Comparison of ENCODE assay signal across 12 mouse cellular contexts in genomic region chr5:140639871-140640270, GRCm38 (mm10). TPM values are rescaled to one million over a fixed set of nuclear protein-coding genes. Genes with fewer than 3 reads are reported as not detected.
A peak's percentile ranks its signal among the peaks of the same experiment; 100 is the strongest.
DNase-seq lines count a peak whose midpoint lies in the region; ATAC-seq and TF ChIP-seq lines count a peak whose summit lies in the region.
"Had no signal": no experiment of that assay in that cellular context is flagged by ENCODE, and none has a peak within 500 bp of the region (broad histone marks: within the 10 kb centered on the region; RNA-seq: fewer than 3 reads in every experiment).

No protein-coding gene starts in this region.

- no peak overlapping the region for H3K4me3 ChIP-seq in kidney, adult 2 months (ENCODE audit: insufficient read depth, low read depth, low read length)
- H3K4me3 ChIP-seq in heart, postnatal 0 days (ENCODE audit: low read depth, low read length), result no peak overlapping the region
- H3K4me3 ChIP-seq: heart, embryonic 15.5 days; megakaryocyte, embryonic 14.5 days had no signal

- no peaks in the 10 kb centered on the region for H3K36me3 ChIP-seq in kidney, adult 2 months (ENCODE audit: control insufficient read depth, insufficient read depth, low read length)
- H3K36me3 ChIP-seq in heart, postnatal 0 days (replicated peaks; ENCODE audit: control insufficient read depth, insufficient read depth, low read length), result peaks cover 23% of the 10 kb centered on the region

- no peaks in the 10 kb centered on the region for H3K9me3 ChIP-seq in heart, postnatal 0 days (replicated peaks; ENCODE audit: control insufficient read depth, low read length)
- H3K9me3 ChIP-seq: heart, embryonic 15.5 days; megakaryocyte, embryonic 14.5 days had no signal

- 64% methylated on average over 14 of the region's 14 CpGs for WGBS in kidney, adult 2 months
- 56% methylated on average over 14 of the region's 14 CpGs for WGBS in heart, postnatal 0 days

- TF ChIP-seq CTCF in kidney, adult 2 months (conservative IDR thresholded peaks at IDR 0.05; ENCODE audit: insufficient read depth, insufficient read length, low read depth, low read length), result no peak
- no peak for TF ChIP-seq CTCF in heart, postnatal 0 days (IDR thresholded peaks at IDR 0.05; ENCODE audit: low read depth)

- TF ChIP-seq EP300 in heart, postnatal 0 days (IDR thresholded peaks at IDR 0.05; ENCODE audit: low read depth), result no peak

- TF ChIP-seq POLR2A in kidney, adult 2 months (IDR thresholded peaks at IDR 0.05; ENCODE audit: low read depth, low read length), result no peak

- no peak overlapping the region for H3K4me2 ChIP-seq in heart, postnatal 0 days (ENCODE audit: low read depth, low read length)
- H3K4me2 ChIP-seq: heart, embryonic 15.5 days had no signal

- DNase-seq in cerebellum, adult 11 months, result peak; percentile 22
- DNase-seq in cerebellum, postnatal 14 days, result no peak
- peak; percentile 40 for DNase-seq in kidney, adult 2 months
- DNase-seq in kidney, postnatal 25 days, result no peak
- peak; percentile 35 for DNase-seq in NIH3T3 (ENCODE audit: low read depth)
- peak; percentile 7 for DNase-seq in heart, postnatal 0 days (ENCODE audit: low spot score)
- DNase-seq in urinary bladder, postnatal 36 days (ENCODE audit: low spot score in 2 of 2), result no peak
- no peak for DNase-seq in kidney, postnatal 14 days
- DNase-seq: adrenal gland, postnatal 25 days; kidney, postnatal 4 days had no signal

- H3K27me3 ChIP-seq in kidney, adult 2 months (replicated peaks; ENCODE audit: control insufficient read depth, insufficient read depth, low read length), result no peaks in the 10 kb centered on the region
- no peaks in the 10 kb centered on the region for H3K27me3 ChIP-seq in heart, postnatal 0 days (ENCODE audit: control insufficient read depth, insufficient read depth, low read length)
- H3K27me3 ChIP-seq: heart, embryonic 15.5 days; megakaryocyte, embryonic 14.5 days had no signal

- no peaks in the 10 kb centered on the region for H3K4me1 ChIP-seq in kidney, adult 2 months (ENCODE audit: control insufficient read depth, insufficient read depth, low read length)
- H3K4me1 ChIP-seq in heart, postnatal 0 days (ENCODE audit: control insufficient read depth, insufficient read depth), result peaks cover 22% of the 10 kb centered on the region

- H3K27ac ChIP-seq in kidney, adult 2 months (ENCODE audit: insufficient read depth, low read depth, low read length), result no peak overlapping the region
- no peak overlapping the region for H3K27ac ChIP-seq in heart, postnatal 0 days (ENCODE audit: low read depth)

- H3K9ac ChIP-seq in heart, postnatal 0 days (replicated peaks; ENCODE audit: low read depth, low read length), result no peak overlapping the region
- H3K9ac ChIP-seq: heart, embryonic 15.5 days had no signal

- ATAC-seq in heart, postnatal 0 days (ENCODE audit: insufficient read depth, low read depth), result no peak

RNA-seq across cellular contexts. Expression of gene Ttyh3, which starts 9.0 kb away (rescaled TPM):
- 33.5 and 35.6 TPM in 2 replicates for polyA plus RNA-seq in kidney, adult 2 months (2012; rRNA removed)
- total RNA-seq in heart, postnatal 0 days (2014; rRNA removed; ENCODE audit: low replicate concordance), result 53.2 and 55.2 TPM in 2 replicates
- 8.5 and 8.9 TPM in 2 replicates for polyA plus RNA-seq in heart, postnatal 0 days (2015; fragmentation: Nextera tagmentation; extraction: Ambion mirVana)

RNA-seq across cellular contexts. Expression of gene Lfng, which starts 32.8 kb away (rescaled TPM):
- polyA plus RNA-seq in kidney, adult 2 months (2012; rRNA removed), result 37.8 and 43.3 TPM in 2 replicates
- total RNA-seq in heart, postnatal 0 days (2014; rRNA removed; ENCODE audit: low replicate concordance), result 8.2 and 22.3 TPM in 2 replicates
- 4.1 and 4.4 TPM in 2 replicates for polyA plus RNA-seq in heart, postnatal 0 days (2015; fragmentation: Nextera tagmentation; extraction: Ambion mirVana)

Comparison
In these comparisons a context has a peak if more than half of its experiments do, and no peak if none do; other contexts are left out.
1. DNase-seq: peak in cerebellum, adult 11 months (single experiment), kidney, adult 2 months (single experiment), NIH3T3 (single experiment) and heart, postnatal 0 days (single experiment); none in cerebellum, postnatal 14 days (0 of 2), kidney, postnatal 25 days (0 of 2), urinary bladder, postnatal 36 days (0 of 2) and kidney, postnatal 14 days (single experiment).